Mouse (Mus musculus) splenic B cell, adult 2 months (primary cell): ENCODE results near the gene Dsp.

Experiments
- DNase-seq: peaks from one replicate; pipeline ENCODE4 v3.0.0-alpha.2; 2011; ENCODE audit warnings: low read depth, low spot score
- H3K27me3 ChIP-seq: 2 replicates; pipeline ENCODE4 v1.6.1; 2012; ENCODE audit warnings: mild to moderate bottlenecking, low read length, moderate library complexity, mixed read lengths; ENCODE audit not compliant: control insufficient read depth, poor library complexity, insufficient read depth, severe bottlenecking
- H3K36me3 ChIP-seq: 2 replicates; pipeline ENCODE4 v1.6.1; 2012; ENCODE audit warnings: mild to moderate bottlenecking, low read length, moderate library complexity, mixed read lengths; ENCODE audit not compliant: control insufficient read depth, poor library complexity, insufficient read depth, severe bottlenecking

The Dsp gene

GRCm38 (mm10) chr13:38151069-38151588 lies at the start of gene Dsp:
Gene Dsp, plus strand, starts transcription at chr13:38151294.
- no peaks in the 10 kb centered on the region for H3K27me3 ChIP-seq
- DNase-seq, result peak; percentile 21
- H3K36me3 ChIP-seq, result no peaks in the 10 kb centered on the region

DNA sequence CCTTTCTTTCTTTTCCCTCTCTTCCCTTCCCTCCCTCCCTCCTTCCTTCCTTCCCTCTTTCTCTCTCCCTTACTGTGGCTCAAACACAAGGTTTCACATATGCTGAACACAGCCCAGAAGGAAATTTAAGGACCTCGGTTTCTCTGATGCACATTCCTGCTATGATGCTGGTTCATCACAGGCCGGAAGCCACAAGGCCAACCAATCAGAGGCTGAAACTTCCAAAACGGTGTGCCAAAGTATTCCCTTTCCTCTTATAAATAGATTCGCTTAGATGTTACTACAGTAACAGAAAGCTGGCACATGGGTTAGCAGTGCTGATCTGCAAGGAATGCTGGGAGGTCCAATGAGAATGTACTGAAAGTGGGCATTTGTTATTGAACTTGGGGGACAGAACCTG lies 47.7 kb upstream of the Dsp start:
- Histone ChIP-seq H3K27me3 (no peaks in the 10 kb centered on the region), H3K36me3 (no peaks in the 10 kb centered on the region)
- no peak for DNase-seq

- H3K27me3 ChIP-seq, result no peaks in the 10 kb centered on the region
- no peaks in the 10 kb centered on the region for H3K36me3 ChIP-seq
- DNase-seq, result no peak
Measured at GRCm38 (mm10) chr13:38104501-38104900, 46.6 kb upstream of the Dsp start.

GRCm38 (mm10) chr13:38109081-38109480 lies 42.0 kb upstream of the Dsp start:
- DNase-seq, result no peak
- H3K27me3 ChIP-seq, result no peaks in the 10 kb centered on the region
- H3K36me3 ChIP-seq, result no peaks in the 10 kb centered on the region

DNA sequence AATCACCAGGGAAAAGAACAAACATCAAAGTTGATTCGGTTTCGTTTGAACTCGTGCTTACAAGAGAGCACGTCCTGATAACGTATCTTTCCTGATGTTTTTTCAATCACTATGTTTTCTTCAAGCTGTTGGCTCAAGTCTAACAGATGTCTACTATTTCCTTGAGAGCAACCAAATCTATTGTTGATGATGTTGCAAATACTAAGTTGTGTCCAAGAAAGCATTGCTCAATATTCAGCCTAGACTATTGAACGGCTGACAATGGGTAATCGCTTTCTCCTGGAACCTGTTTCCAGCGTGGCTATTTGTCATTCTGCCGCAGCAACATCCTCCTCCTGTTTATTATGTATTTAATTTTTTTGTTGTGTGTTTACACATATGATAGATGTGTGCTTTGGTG lies 28.8 kb upstream of the Dsp start:
- no peak for DNase-seq
- H3K36me3 ChIP-seq, result no peaks in the 10 kb centered on the region
- no peaks in the 10 kb centered on the region for H3K27me3 ChIP-seq

- no peaks in the 10 kb centered on the region for H3K36me3 ChIP-seq
- DNase-seq, result no peak
- H3K27me3 ChIP-seq, result no peaks in the 10 kb centered on the region
Measured at GRCm38 (mm10) chr13:38123666-38124065, 27.4 kb upstream of the Dsp start.

DNA sequence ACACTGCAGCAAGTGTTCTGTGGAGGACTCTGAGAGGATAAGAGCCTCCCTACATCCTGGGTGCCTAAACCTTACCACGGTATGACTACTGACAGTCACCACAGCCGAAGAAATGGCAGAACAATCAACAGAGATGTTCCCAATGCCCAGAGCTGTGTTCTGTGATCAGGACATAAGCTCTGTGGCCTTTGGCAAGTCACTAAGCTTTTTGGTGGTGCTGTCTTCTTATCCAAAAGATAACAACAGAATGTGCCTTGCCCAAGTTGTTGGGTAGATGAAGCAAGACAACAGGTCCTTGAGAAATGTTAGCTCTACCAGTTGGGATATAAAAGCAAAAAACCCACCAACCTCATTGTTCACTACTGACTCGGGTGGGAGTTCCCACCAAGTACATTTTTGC lies 23.4 kb upstream of the Dsp start:
- no peaks in the 10 kb centered on the region for H3K36me3 ChIP-seq
- DNase-seq, result no peak
- no peaks in the 10 kb centered on the region for H3K27me3 ChIP-seq

DNA sequence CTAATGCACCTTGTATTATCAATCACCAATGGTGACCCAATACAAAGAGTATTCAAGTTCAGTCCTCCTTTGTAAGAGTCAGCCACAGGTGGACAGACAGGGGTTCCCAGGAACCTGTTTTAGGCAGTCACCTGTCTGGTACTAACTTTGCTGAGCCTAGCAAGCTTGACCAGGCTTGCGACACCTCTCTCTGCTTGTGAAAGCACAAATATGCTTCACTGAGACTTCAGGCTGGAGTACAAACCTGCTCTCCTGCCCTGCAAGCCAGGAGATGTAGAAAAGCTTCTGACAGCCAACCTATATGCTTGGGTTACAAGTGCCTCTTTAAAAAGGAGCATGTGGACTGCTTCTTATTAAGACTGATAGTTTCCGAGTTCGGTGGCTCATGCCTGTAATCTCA lies 22.8 kb upstream of the Dsp start:
- Histone ChIP-seq H3K36me3 (no peaks in the 10 kb centered on the region), H3K27me3 (no peaks in the 10 kb centered on the region)
- DNase-seq, result no peak

DNA sequence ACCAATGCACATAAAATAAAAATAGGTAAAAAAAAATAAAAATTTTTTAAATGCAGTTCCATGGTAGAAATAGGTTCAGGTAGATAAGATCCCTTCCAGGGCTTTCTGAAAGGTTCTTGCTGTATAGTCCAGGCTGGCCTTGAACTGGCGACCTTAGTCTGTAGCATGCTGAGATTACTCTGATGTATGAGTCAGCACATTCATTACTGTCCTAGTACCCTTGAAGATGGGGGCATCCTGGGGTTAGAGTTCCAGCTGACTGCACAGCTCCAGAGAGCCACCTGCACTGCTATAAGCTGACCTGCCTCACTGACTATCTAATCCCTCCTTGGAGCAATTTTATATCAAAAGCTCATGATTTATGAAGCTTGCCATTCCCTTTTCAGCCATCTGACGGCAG lies 21.6 kb upstream of the Dsp start:
- Histone ChIP-seq H3K27me3 (no peaks in the 10 kb centered on the region), H3K36me3 (no peaks in the 10 kb centered on the region)
- no peak for DNase-seq

DNA sequence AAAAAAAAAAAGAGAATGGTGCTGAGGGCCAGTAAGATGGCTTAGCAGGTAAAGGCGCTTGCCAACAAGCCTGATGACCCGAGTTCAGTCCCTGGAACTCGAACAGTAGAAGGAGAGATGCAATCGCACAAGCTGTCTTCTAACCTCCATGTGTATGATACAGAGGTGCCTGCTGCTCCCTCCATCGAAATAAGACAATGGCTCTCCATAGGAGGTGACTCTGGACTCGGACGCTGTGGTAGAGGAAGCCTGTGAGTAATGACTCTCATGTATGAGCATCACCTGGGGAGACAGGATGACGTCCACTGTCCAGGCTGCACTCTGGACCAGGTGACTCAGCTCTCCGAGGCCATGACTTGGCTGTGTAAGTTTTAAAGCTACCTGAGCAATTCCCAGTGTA lies 21.0 kb upstream of the Dsp start:
- no peaks in the 10 kb centered on the region for H3K36me3 ChIP-seq
- no peak for DNase-seq

GRCm38 (mm10) chr13:38133016-38133528 lies 18.0 kb upstream of the Dsp start:
- no peak for DNase-seq
- no peaks in the 10 kb centered on the region for H3K36me3 ChIP-seq
- no peaks in the 10 kb centered on the region for H3K27me3 ChIP-seq

More for the DNA sequence above, 21.0 kb upstream of the Dsp start:
- H3K27me3 ChIP-seq, result no peaks in the 10 kb centered on the region

DNA sequence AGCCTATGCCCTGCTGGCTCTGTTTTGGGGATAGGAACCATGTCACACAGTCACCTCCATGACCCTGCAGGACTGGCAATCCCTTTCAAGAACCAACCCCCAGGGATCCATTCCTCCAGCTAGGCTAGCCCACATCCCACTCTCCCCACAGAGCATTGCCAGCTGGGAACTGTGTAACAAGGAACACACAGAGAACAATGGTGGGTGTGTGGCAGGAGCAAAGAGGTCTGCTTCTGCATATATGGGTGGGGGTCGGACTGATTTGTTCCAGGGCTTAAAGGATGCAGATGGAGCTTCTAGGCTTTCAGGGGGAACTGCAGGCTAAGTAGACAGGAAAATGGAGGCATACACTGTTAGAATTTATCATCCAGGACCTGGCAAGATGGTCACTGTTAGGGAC lies 10.6 kb upstream of the Dsp start:
- no peak for DNase-seq
- Histone ChIP-seq H3K27me3 (no peaks in the 10 kb centered on the region), H3K36me3 (no peaks in the 10 kb centered on the region)

DNA sequence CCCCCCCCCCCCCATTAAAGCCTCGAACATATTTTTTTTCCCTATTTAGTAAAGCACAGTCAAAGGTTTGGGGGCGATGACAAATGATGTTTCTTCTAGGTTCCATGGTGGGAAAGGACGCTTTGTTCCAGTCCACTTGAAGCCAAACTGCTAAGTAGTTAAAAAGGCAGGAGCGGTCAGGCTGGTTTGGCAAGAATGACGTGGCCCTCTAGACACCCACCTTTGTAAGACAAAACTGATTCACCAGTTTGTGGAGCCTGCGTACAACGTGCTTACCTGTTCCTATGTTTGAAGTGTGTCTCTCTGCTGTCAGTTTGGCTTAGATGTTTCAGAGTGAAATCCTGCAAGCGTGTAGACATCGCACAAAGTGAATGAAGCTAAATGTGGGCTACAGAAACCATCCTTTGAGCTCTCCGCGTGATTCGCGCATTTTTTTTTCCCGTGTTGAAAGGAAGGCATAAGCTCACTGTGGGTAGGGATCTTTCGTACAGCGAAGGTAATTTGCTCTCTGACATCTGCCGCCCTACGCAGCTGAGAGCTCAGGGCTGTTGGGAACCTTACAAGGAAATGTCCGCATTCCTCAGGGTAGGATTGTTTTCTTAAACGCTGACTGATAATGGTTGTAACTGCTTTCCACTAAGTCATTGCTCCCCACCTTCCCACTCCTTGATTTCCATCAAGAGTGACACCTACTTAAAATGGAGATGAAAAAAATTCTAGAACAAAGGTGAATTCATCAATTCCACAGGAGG lies 6.0 kb upstream of the Dsp start:
- no peak for DNase-seq
- H3K27me3 ChIP-seq, result no peaks in the 10 kb centered on the region
- H3K36me3 ChIP-seq, result no peaks in the 10 kb centered on the region

GRCm38 (mm10) chr13:38148348-38148747 lies 2.7 kb upstream of the Dsp start:
- no peaks in the 10 kb centered on the region for H3K36me3 ChIP-seq
- DNase-seq, result no peak
- H3K27me3 ChIP-seq, result no peaks in the 10 kb centered on the region

DNA sequence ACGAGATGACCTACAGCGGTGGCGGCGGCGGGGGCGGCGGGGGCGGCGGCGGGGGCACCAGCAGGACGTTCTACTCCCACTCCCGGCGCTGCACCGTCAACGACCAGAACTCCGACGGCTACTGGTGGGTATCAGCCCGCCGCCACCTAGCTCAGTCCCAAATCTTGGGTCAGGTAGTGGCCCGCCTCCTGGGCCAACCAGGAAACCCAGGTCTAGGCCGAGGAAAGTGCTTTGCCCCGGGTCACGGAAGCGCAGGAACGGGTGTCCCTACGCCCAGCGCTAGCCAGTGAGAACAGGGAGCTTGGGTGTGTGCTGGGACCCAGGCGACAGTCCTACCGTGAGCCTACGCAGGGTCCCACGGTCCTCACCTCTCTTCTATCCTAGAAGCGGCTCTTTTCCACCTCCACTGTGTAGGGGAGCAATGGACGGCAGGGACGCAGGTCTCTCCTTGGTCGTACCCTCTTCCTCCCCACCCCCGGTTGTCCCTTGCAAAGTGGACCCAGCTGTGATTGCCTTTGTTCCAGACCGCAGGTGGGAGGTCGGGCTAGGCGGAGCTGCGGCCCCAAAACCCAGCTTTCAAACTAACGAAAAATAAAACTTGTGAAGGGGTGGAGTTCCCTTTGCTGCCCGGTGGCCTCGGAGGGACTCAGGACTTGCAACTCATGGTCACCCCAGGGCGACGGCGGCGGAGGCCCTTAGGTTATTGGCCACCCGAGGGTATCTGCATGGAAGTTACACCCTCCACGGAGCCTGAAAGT lies 756 bp downstream of the Dsp start:
- no peaks in the 10 kb centered on the region for H3K36me3 ChIP-seq
- H3K27me3 ChIP-seq, result no peaks in the 10 kb centered on the region
- DNase-seq, result peak; percentile 15
